Mouse (Mus musculus) limb, embryonic 13.5 days (tissue): ENCODE results near the gene Cdc42. TPM values are rescaled to one million over a fixed set of nuclear protein-coding genes. Genes with fewer than 3 reads are reported as not detected.

Experiments
- ATAC-seq: fragments of 200-750 bp; cut with Nextera tagmentation; 2 replicates; pipeline ENCODE4 v1.8.0; 2017; ENCODE audit warnings: low read depth, moderate number of reproducible peaks, moderate TSS enrichment; ENCODE audit not compliant: low FRiP score
- H3K27ac ChIP-seq: fragments of 300-500 bp; sonication (generic); 2 replicates; pipeline ENCODE4 v1.5.1; 2015; ENCODE audit warnings: inconsistent platforms, mild to moderate bottlenecking, moderate library complexity
- H3K27me3 ChIP-seq: fragments of 300-500 bp; sonication (generic); 2 replicates; pipeline ENCODE4 v1.6.1; 2015; ENCODE audit warnings: mild to moderate bottlenecking, inconsistent platforms
- H3K36me3 ChIP-seq: fragments of 300-500 bp; sonication (generic); 2 replicates; pipeline ENCODE4 v1.6.1; 2015; ENCODE audit warnings: inconsistent platforms, mild to moderate bottlenecking, moderate library complexity
- H3K4me1 ChIP-seq: fragments of 300-500 bp; sonication (generic); 2 replicates; pipeline ENCODE4 v1.6.1; 2015; ENCODE audit warnings: inconsistent platforms
- H3K4me2 ChIP-seq: fragments of 300-500 bp; sonication (generic); replicated peaks from 2 replicates; pipeline ENCODE4 v1.6.1; 2015; ENCODE audit warnings: inconsistent platforms, mild to moderate bottlenecking, moderate library complexity
- H3K4me3 ChIP-seq: fragments of 300-500 bp; sonication (generic); 2 replicates; pipeline ENCODE4 v1.5.1; 2015; ENCODE audit warnings: moderate library complexity, mild to moderate bottlenecking, inconsistent platforms
- H3K9ac ChIP-seq: fragments of 300-500 bp; sonication (generic); 2 replicates; pipeline ENCODE4 v1.6.1; 2015; ENCODE audit warnings: mild to moderate bottlenecking, inconsistent platforms
- H3K9me3 ChIP-seq: fragments of 300-500 bp; sonication (generic); 2 replicates; pipeline ENCODE4 v1.6.1; 2016; ENCODE audit warnings: inconsistent platforms
- WGBS: fragments of 180-500 bp; shearing (Covaris S2); methylation state at CpG from one replicate; pipeline ENCODE4 v1.1.7; 2015; 5-methylcytosine and 5-hydroxymethylcytosine counted together
- polyA plus RNA-seq: library from polyadenylated mRNA; unstranded; fragments of >200 nt; fragmentation: Nextera tagmentation; extraction: Ambion mirVana; gene quantifications from 2 replicates; pipeline ENCODE4 v1.2.1, GENCODE M21; 2015

The Cdc42 gene
- polyA plus RNA-seq, 1 experiment from 2014 or later: 758 TPM

GRCm38 (mm10) chr4:137339415-137339814, 18.1 kb downstream of the Cdc42 start:
- Histone ChIP-seq H3K4me2 (no peak overlapping the region), H3K9ac (no peak overlapping the region), H3K36me3 (peaks cover 14% of the 10 kb centered on the region), H3K27me3 (no peaks in the 10 kb centered on the region), H3K27ac (no peak overlapping the region), H3K9me3 (no peaks in the 10 kb centered on the region), H3K4me1 (peaks cover 19% of the 10 kb centered on the region), H3K4me3 (no peak overlapping the region)
- 83% methylated on average over 1 of the region's 1 CpGs for WGBS
- no peak for ATAC-seq

GRCm38 (mm10) chr4:137336468-137336867, 21.1 kb downstream of the Cdc42 start:
- H3K27ac ChIP-seq: no peak overlapping the region
- H3K4me1 ChIP-seq: peaks cover 19% of the 10 kb centered on the region
- no peaks in the 10 kb centered on the region for H3K27me3 ChIP-seq
- H3K4me3 ChIP-seq: no peak overlapping the region
- H3K9me3 ChIP-seq: no peaks in the 10 kb centered on the region
- H3K36me3 ChIP-seq: peaks cover 40% of the 10 kb centered on the region
- ATAC-seq: no peak
- 85% methylated on average over 5 of the region's 5 CpGs for WGBS
- no peak overlapping the region for H3K9ac ChIP-seq
- H3K4me2 ChIP-seq: no peak overlapping the region

GRCm38 (mm10) chr4:137332051-137332450, 25.5 kb downstream of the Cdc42 start:
- H3K9ac ChIP-seq: no peak overlapping the region
- H3K9me3 ChIP-seq: no peaks in the 10 kb centered on the region
- no peak overlapping the region for H3K27ac ChIP-seq
- H3K4me2 ChIP-seq: no peak overlapping the region
- peaks cover 73% of the 10 kb centered on the region for H3K36me3 ChIP-seq
- no peak overlapping the region for H3K4me3 ChIP-seq
- H3K27me3 ChIP-seq: no peaks in the 10 kb centered on the region
- H3K4me1 ChIP-seq: no peaks in the 10 kb centered on the region
- ATAC-seq: no peak

- Histone ChIP-seq H3K9ac (no peak overlapping the region), H3K9me3 (no peaks in the 10 kb centered on the region), H3K4me1 (no peaks in the 10 kb centered on the region), H3K4me2 (no peak overlapping the region), H3K27ac (no peak overlapping the region), H3K4me3 (no peak overlapping the region), H3K36me3 (peaks cover 67% of the 10 kb centered on the region), H3K27me3 (no peaks in the 10 kb centered on the region)
- ATAC-seq: no peak
- 82% methylated on average over 3 of the region's 3 CpGs for WGBS
These were observed 31.0 kb downstream of the Cdc42 start for GRCm38 (mm10) chr4:137326494-137326893.

- WGBS: 78% methylated on average over 6 of the region's 6 CpGs
- H3K9me3 ChIP-seq: no peaks in the 10 kb centered on the region
These were observed 32.6 kb downstream of the Cdc42 start for GRCm38 (mm10) chr4:137324926-137325325.

GRCm38 (mm10) chr4:137316027-137316770, 41.3 kb downstream of the Cdc42 start:
- Histone ChIP-seq H3K4me2 (no peak overlapping the region), H3K27ac (no peak overlapping the region), H3K4me3 (no peak overlapping the region), H3K4me1 (peaks cover 13% of the 10 kb centered on the region), H3K36me3 (peaks cover 50% of the 10 kb centered on the region), H3K27me3 (no peaks in the 10 kb centered on the region), H3K9ac (no peak overlapping the region), H3K9me3 (no peaks in the 10 kb centered on the region)
- 80% methylated on average over 4 of the region's 4 CpGs for WGBS
- no peak for ATAC-seq

More at GRCm38 (mm10) chr4:137324926-137325325, 32.6 kb downstream of the Cdc42 start:
- Histone ChIP-seq H3K27me3 (no peaks in the 10 kb centered on the region), H3K4me3 (no peak overlapping the region), H3K4me2 (no peak overlapping the region), H3K4me1 (no peaks in the 10 kb centered on the region), H3K36me3 (peaks cover 72% of the 10 kb centered on the region), H3K9ac (no peak overlapping the region), H3K27ac (no peak overlapping the region)
- ATAC-seq: no peak

GRCm38 (mm10) chr4:137315061-137315460, 42.5 kb downstream of the Cdc42 start:
- Histone ChIP-seq H3K4me3 (no peak overlapping the region), H3K27me3 (no peaks in the 10 kb centered on the region), H3K36me3 (peaks cover 50% of the 10 kb centered on the region), H3K4me1 (peaks cover 13% of the 10 kb centered on the region), H3K9ac (no peak overlapping the region), H3K4me2 (no peak overlapping the region), H3K27ac (no peak overlapping the region), H3K9me3 (no peaks in the 10 kb centered on the region)
- WGBS: 81% methylated on average over 2 of the region's 2 CpGs
- no peak for ATAC-seq

- no peak overlapping the region for H3K27ac ChIP-seq
- no peak overlapping the region for H3K4me2 ChIP-seq
- no peaks in the 10 kb centered on the region for H3K27me3 ChIP-seq
- H3K9me3 ChIP-seq: no peaks in the 10 kb centered on the region
- peak; percentile 46; the same call in 1 of the 2 replicates for ATAC-seq
- peaks cover 13% of the 10 kb centered on the region for H3K4me1 ChIP-seq
- 21% methylated on average over 6 of the region's 6 CpGs for WGBS
- no peak overlapping the region for H3K4me3 ChIP-seq
- no peak overlapping the region for H3K9ac ChIP-seq
- H3K36me3 ChIP-seq: peaks cover 45% of the 10 kb centered on the region
These were observed 43.0 kb downstream of the Cdc42 start for GRCm38 (mm10) chr4:137314561-137314960.

GRCm38 (mm10) chr4:137313511-137313910, 44.0 kb downstream of the Cdc42 start:
- Histone ChIP-seq H3K4me2 (no peak overlapping the region), H3K36me3 (peaks cover 35% of the 10 kb centered on the region), H3K9me3 (no peaks in the 10 kb centered on the region), H3K27ac (0 out of 2 replicates have a peak overlapping the region, but pooled peaks have one; percentile 10), H3K4me3 (no peak overlapping the region), H3K4me1 (peaks cover 13% of the 10 kb centered on the region), H3K9ac (no peak overlapping the region), H3K27me3 (no peaks in the 10 kb centered on the region)
- no peak for ATAC-seq
- WGBS: 49% methylated on average over 2 of the region's 2 CpGs

GRCm38 (mm10) chr4:137308377-137308776, 49.1 kb downstream of the Cdc42 start:
- ATAC-seq: no peak

GRCm38 (mm10) chr4:137306991-137307706, 50.4 kb downstream of the Cdc42 start:
- H3K27ac ChIP-seq: 0 out of 2 replicates have a peak overlapping the region, but pooled peaks have one; percentile 3
- WGBS: 80% methylated on average over 19 of the region's 19 CpGs

More at GRCm38 (mm10) chr4:137308377-137308776, 49.1 kb downstream of the Cdc42 start:
- Histone ChIP-seq H3K9ac (no peak overlapping the region), H3K4me3 (no peak overlapping the region), H3K36me3 (peaks cover 15% of the 10 kb centered on the region; the same call in 1 of the 2 replicates), H3K27ac (no peak overlapping the region), H3K9me3 (no peaks in the 10 kb centered on the region), H3K4me2 (no peak overlapping the region), H3K27me3 (no peaks in the 10 kb centered on the region), H3K4me1 (peaks cover 33% of the 10 kb centered on the region)
- 53% methylated on average over 5 of the region's 5 CpGs for WGBS

GRCm38 (mm10) chr4:137306577-137306888, 51.0 kb downstream of the Cdc42 start:
- H3K27ac ChIP-seq: 0 out of 2 replicates have a peak overlapping the region, but pooled peaks have one; percentile 17
- H3K4me3 ChIP-seq: no peak overlapping the region
- peaks cover 46% of the 10 kb centered on the region for H3K4me1 ChIP-seq
- no peaks in the 10 kb centered on the region for H3K9me3 ChIP-seq
- WGBS: 53% methylated on average over 8 of the region's 8 CpGs
- no peaks in the 10 kb centered on the region for H3K27me3 ChIP-seq
- no peak overlapping the region for H3K4me2 ChIP-seq
- H3K9ac ChIP-seq: no peak overlapping the region
- no peak for ATAC-seq
- peaks cover 15% of the 10 kb centered on the region; the same call in 1 of the 2 replicates for H3K36me3 ChIP-seq

More at GRCm38 (mm10) chr4:137306991-137307706, 50.4 kb downstream of the Cdc42 start:
- no peaks in the 10 kb centered on the region for H3K27me3 ChIP-seq
- H3K4me2 ChIP-seq: no peak overlapping the region
- H3K9ac ChIP-seq: no peak overlapping the region
- H3K4me3 ChIP-seq: no peak overlapping the region
- H3K4me1 ChIP-seq: peaks cover 42% of the 10 kb centered on the region
- peaks cover 15% of the 10 kb centered on the region; the same call in 1 of the 2 replicates for H3K36me3 ChIP-seq
- ATAC-seq: no peak
- H3K9me3 ChIP-seq: no peaks in the 10 kb centered on the region
